Mouse (Mus musculus): ENCODE results near the gene Cbs.
"Not testable (repeated sequence)": the region's sequence is repeated elsewhere in the genome, so short reads cannot be mapped to it uniquely, and the experiment has no call there.

The Cbs gene

DNA sequence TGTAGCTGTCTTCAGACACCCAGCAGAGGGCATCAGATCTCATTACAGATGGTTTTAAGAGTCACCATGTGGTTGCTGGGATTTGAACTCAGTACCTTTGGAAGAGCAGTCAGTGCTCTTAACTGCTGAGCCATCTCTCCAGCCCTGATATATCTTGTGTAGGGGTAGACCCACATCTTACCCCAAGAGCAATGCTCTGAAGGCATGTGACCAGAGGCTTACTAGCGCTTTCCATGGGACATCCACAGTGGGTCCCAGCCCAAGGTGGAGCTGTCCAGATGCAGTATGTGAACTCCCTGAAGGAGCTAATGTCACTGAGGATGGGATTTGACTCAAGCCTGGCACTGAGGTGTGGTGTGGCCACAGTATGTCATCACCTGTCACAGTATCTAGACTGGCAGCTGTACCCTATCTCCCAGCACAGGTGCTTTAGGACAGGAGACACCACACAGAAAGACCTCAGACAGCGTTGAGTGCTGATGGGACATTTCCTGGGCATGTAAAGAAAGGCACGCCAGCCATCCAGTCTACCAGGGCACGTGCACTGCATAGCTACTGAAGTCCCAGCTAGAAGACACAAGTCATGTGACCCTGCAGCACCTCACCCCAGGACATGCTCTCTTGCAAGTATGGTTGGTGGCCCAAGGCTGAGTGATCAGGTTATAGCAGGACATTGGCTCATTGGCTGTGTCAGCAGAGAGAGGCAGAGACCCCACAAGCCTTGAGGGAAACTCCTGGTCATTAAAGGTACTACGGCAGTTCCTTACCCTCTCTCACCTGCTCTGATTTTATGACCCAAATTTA, 9.4 kb upstream of the Cbs start:
- DNase-seq (ENCODE audit: low spot score), result no peak

DNA sequence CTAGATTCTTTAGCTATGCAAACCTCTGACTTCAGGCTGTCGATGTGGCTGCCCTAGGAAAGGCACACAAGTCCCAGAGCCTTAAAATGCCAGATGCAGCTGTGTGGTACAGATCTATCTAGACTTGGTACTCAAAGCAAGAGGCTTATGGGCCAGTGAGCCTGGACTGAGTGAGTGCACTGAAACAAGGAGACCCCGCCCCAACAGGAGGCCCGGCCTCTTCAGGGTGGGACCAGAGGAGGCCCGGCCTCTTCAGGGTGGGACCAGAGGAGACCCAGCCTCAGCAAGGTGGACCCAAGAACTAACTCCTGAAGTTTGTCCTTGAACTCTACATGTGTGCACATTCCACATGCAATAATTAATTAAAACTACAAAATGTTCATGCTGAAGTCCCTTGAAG, 5.9 kb upstream of the Cbs start:
- no peak for DNase-seq (ENCODE audit: low spot score)

DNA sequence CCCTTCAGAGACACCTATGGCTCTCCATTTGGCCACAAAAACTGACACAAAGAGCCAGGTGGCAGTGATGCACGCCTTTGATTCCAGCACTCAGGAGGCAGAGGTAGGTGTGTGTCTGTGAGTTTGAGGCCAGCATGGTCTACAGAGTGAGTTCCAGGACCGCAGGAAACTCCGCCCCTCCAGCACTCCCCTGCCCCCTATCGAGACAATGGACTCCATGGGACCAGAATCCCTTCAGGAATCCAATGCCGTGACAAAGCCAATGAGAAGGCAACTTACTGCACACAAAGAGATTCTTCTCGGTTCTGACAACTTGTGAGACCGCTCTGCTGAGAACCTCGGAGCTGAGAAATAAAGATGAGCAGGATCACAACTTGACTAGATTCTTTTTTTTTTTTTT, 5.3 kb upstream of the Cbs start:
- no peak for DNase-seq (ENCODE audit: low spot score)

DNA sequence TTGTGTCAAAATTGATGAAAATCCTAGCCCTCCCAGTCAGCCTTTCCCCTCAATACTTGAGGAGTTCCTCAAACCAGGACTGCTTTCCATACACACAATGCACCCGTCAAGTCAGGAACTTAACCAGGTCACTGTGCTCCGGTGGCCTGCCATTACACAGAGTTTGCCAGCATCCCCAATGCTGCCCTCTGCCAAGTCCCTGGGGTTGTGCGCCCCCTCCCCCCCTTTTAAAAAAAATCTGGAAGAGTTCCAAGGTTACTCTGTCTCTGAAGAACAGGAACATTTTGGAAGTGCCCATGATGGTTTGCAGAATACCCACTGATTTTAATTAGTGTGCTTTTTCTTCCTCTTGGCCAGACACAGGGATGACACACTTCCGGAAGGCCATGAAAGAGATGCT, 2.6 kb upstream of the Cbs start:
- no peak for DNase-seq (ENCODE audit: low spot score)

DNA sequence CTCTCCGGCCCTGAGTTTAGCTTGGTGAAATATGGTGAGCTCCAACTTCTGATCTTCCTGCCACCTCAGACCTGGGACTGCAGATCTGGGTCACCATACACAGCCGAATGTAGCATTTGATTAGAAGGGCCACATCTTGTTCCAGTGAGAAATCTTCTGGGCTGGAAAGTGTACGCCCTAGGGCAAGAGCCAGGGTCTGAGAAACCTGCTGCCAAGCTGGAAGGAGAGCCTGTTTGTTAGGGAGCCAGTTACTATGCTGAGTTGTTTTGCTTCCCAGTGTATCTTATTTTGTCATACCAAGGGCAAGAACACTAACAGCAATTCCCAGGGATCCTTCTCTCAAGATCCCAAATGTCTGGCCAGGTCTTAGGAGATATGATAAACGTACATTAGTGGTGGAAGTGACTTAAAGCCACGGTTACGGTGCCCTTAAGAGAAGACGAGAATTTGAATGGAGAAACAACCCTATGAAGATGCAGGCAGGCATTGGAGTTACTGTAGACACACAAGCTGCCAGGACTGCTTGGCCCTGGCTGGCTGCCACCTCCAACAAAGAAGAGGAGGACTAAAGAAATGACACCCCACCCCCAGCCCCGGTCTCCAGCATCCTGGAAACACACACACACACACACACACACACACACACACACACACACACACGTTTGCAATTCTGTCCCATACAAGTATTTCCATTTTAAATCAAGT, 980 bp upstream of the Cbs start:
- no peak for DNase-seq (ENCODE audit: low spot score)

DNA sequence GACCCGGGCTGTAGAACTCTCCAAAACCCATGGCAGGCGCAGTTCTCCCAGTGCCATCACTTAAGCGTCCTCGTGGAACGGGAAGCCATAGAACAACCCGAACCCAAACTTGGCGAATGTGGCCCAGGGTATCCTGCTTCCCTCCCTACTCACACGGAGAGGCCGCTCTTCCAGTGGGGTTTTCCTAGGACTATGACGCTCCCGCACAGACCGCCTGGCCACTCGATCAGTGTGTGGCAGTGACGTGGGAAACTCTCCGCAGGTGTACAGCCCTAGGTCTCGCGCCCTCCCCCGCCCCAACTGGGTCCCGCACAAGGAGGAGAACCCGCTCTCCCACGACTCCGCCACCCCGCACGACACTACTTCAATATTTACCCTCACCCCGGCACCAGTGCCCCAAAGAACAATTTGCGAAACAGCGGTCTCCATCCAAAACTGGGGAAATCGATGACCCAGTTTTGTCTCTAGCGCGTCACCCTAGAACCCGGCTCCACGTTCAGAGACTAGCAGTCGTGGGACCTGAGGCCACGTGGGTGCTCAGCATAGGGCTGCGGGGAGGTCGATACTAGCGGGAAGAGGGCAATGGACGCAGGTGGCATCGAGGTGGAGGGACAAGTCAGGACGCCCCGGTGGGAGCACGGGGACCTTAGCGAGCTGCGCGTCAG, 629 bp downstream of the Cbs start:
- DNase-seq (ENCODE audit: low spot score), result no peak

DNA sequence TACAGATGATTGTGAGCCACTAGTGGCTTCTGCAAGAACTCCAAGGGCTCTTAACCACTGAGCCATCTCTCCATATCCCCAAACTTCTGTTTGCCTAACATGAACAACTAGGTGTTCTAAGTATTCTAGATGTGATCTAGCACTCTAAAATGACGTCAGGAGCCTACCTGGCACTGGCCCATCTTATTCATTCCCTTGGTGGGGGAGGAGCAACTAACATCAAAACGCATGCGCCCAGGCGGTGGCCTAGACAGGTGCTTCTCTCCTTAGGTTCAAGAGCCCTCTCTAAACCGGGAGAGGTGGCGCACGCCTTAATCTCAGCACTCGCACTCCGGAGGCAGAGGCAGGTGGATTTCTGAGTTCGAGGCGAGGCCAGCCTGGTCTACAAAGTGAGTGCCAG, 1.3 kb downstream of the Cbs start:
- no peak for DNase-seq (ENCODE audit: low spot score)

DNA sequence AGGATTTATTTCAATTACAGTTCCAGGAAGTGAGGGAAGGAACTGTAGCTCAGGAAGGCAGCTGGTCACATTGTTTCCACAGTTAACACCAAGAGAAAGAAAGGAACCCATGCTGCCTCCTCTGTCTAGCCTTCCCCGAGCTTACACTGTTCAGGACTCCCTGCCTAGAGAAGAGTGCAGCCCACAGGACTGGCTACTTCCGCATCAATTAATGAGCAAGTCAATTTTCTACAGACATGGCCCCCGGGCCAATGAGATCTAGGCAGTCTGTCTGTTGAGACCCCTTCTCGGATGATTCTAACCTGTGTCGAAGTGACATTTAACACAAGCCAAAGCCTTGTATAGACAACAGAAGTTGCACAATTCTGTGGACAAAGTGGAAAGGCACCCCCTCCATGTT, 2.1 kb downstream of the Cbs start:
- no peak for DNase-seq (ENCODE audit: low spot score)

DNA sequence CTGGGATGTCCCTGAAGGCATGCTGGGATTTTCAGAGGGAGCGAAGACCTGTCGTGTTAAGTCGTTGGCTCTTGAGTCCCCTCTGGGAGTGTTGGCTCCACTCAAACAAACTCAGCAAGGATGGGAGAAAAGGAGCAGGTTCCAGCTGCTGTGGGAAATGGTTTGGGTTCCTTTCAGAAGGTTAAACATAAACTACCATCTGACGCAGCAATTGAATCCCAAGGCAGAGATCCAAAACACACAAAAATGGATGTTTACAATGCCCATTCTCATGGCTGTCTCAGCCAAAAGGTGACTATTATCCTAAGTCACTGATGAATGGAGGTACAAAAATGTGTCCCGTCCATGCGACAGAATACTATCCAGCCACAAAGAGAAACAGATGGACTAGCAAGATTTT, 4.0 kb downstream of the Cbs start:
- no peak for DNase-seq (ENCODE audit: low spot score)

DNA sequence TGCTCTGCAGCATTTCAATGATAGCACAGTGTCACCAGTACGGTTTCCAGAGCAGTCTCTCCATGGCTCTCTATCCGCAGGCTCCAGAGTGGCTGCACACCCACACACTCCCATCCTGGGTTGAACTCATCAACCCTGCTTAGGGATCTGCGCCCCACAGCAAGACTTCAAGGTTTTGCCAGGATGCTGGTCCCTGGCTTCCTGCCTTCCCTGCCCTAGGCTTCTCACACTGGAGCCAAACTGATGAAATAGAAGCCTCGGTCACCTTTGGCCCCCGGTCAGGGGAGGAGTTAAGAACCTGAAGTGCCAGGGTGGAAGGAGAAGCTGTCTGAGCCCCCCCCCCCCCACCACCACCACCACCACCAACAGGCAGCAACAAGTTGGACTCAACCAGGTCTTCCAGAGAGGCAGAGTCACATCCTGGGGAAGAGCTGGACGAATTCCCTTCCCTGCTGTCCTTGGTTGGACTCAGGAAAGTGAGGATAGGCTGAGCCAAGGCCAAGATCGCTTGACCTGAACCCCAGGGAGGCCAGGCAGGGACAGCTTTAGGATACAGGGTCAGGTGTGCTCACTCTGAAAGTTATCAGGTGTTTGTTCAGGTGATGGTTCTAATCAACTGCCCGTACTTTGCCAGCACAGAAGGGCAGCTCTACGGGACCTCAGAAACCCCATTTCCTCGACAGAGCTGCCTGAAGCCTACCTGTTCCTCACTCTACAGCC, 5.8 kb downstream of the Cbs start:
- DNase-seq (ENCODE audit: low spot score), result no peak

DNA sequence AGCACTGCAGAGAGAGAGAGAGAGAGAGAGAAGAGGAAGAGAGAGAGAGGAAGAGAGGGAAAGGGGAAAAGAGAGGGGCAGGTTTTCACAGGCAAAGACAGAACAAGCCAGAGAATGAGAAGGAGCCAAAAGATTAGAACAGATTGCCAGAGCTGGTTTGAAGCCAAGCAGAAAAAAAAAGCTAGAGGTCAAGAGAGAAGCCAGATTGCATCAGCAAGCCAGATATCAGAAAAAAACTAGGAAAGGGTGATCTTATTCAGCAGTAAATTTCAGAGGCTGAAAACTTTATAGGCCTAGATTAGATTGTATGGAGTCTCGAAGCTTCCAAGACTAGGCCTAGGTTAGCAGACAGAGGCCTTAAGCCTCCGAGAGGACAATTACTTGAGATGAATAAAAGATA, 9.1 kb downstream of the Cbs start:
- DNase-seq (ENCODE audit: low spot score), result no peak

DNA sequence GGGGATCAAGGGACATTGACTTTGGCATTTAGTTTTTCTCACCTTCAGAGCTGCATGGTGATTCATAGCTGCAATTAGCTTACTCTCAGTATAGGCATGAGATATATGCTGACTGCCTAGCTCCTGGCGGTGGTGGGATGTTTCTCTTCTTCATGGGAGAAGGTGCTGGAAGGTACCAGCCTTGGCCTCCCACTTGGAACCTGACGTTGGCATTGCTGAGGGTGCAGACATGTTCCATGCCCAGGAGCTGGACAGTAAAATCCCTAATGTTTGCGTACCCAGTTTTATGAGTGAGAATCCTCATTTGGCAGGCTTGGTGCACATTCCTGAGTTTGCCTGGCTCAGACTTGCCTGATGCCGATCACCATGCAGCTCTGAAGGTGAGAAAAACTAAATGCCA, 13.9 kb downstream of the Cbs start:
- DNase-seq (ENCODE audit: low spot score), result no peak

DNA sequence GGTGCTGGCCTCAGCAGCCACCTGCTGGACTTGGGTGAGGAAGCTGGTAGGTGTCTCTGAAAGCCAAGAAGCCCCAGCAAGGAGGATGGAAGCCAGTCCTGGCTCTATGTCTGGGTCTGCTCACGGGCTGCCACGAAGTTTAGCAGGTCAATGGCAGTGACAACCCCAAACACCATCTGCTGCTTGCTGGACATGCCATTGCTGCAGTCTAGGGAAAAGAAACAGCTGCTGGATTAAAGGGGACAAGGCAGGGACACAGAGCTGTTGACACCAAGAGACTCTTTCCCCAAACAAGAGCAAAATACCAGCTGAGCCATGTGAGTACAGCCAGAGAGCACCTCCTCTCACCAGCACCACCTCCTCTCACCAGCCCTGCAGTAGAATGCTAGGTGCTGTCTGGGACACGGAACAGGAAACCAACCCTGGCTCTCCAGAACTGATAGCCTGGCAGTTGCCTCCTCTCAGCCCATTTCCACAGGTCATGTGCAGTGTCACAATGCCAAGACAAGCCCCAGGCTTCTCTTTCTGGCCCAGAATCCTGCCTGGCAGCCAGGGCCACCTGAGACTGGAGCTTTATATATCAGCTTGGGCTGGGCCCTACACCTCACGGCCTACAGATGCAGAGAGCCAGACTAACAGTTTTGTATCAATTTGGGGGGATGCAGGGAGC, 23.8 kb downstream of the Cbs start:
- DNase-seq (ENCODE audit: low spot score), result no peak

DNA sequence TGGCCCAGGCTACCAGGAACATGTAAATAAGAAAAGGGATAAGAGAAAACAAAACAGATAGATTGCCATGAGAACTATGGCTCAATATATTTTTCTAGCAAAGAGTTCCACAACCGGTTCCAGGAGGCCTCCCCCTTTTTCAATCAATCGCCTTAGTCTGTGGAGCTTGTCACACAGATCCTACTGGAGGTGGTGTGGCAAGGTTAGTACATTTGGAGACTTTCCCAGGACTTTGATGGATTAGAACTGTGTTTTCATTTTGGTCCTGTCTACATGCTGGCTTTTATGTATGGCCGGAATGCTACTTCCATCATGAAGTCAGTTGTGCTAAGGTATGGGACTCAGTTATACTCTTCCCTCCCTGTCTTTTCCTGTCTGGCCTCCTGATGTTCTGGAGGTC, 27.1 kb downstream of the Cbs start:
- no peak for DNase-seq (ENCODE audit: low spot score)

DNA sequence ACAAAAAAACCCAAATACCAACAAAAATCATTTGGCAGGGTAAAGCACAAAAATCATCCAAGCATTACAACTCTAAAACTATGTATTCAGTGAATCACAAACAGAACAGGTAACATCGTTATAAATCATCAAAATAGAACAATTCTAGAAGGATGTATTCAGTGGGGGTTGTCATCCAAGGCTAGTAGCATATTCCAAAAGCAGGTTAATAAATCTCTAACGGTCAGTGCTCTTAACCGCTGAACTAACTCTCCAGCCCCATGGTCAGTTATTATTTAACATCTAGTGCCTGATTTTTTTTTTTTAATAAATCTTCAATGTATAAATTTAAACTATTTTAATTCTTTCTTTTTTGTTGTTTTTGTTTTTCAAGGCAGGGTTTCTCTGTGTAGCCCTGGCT, 27.9 kb downstream of the Cbs start:
- DNase-seq (ENCODE audit: low spot score), result not testable (repeated sequence)

DNA sequence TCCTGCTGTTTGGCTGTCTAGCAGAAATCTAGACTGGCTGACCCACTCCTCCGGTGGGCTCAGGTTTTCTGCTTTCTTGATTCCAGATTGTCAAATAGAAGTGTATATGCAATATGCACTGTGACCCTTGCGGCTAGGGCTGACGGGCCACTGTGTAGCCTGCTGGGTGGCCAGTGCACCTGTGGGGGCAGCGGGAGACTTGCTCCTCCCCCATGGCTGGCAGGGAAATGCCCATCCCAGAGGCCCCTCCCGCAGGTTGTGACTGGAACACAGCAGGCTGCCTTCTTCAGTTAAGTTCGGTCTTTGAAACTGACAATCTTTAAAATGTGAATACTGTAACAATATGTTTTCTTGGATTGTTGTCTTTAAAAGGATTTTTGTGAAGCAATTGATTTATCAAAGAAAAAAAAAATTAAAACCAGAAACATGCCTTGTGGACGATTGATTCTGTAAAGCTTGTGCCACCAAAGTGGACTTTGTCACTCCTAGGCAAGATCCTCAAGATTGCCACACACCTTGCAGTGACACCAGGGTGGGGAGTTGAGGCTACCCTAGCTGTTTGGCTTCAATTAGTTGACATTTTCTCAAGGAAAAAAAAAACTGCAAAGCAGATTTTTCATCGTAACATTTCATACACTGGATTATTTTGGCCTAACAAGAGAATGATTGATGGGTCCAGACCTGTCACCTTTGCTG, 29.6 kb downstream of the Cbs start:
- no peak for DNase-seq (ENCODE audit: low spot score)

DNA sequence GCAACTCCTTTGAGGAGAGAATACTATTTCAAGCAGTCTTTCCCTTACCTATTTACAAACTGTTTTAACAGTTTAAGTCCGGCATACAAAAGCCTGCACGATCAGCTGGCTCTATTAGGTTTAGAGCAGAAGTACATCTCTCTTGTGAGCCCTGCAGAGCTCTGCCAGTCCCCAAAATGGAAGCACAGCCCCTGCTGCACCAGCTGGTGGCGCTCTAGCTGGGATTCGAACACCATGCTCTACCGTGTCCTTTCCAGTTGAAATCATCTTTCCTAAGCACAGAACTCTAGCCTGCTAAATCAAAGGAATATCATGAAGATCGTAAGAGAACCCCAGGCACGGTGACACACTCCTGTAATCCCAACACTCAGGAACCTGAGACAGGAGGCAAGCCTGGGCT, 30.6 kb downstream of the Cbs start:
- DNase-seq (ENCODE audit: low spot score), result no peak

DNA sequence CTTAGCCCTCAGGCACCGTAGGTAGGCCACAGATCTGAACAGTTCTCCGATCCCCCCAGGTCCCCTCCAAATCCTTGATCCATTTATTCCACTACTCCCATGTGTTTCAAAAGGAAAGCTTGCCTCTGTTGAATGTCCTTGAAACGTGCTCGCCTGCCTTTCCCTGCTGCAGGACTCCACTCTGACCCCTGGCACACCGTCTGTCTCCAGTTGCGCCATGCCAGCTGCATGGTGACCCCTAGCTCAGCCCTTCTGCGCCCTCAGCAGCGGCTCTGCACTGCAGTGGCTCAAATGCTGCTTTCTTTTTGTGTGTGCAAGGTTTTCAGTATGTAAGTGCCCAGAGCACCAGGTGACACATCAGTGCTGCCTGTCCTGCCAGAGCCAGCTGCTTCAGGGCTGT, 38.4 kb downstream of the Cbs start:
- no peak for DNase-seq (ENCODE audit: low spot score)

DNA sequence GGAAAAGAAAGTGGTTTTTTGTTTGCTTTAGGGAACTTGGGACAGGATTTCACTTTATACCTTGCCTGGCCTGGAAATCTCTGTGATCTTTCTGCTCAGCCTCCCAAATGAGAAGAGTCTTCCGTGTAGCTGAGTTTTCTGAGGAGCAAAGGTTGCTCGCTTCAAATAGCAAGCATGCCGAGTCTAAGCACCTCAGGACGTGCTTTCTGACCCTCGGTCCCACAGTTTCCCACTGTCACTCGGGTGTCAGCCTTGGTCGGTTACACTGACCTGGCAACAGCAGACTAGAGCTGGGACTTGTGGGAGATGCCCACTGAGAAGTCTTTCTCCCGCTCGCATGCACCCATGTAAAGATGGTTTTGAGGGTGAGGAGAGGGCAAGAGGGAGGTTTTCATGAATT, 39.1 kb downstream of the Cbs start:
- no peak for DNase-seq (ENCODE audit: low spot score)

DNA sequence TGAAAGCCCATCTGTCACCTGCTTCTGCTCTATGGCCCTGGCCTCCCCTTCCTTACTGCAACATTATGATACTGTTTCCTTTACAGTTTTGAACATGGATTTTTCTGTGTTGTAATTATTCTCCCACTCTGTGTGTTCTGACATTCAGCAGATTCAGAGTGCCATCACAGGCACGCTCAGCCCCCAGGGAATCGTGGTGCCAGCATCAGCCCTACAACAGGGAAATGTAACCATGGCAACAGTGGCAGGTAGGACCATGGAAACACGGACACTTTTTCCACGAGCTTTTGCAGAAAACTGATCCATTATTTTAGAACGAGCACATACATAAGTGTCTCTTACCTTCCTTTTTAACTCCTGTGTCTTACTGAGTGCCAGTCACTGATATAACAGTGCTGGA, 42.0 kb downstream of the Cbs start:
- no peak for DNase-seq (ENCODE audit: low spot score)

DNA sequence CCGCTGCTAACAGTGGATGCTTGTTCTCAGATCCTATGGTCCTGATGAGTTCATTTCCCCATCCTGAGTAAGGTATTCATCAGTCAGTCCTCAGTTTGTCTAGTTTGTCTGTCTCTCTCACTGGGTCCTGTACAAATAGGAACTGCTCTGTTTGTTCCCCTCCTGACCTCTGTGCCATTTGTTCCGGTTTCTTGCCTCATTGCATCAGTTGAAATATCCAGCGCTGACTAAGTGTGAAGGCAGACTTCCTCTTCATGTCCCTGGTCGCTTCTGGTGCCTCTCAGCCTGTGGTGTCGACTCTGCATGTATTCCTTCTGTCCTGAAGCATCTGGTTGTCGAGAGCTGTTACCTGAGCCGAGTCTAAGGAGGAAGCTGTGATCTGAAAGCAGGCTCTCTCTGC, 42.4 kb downstream of the Cbs start:
- DNase-seq (ENCODE audit: low spot score), result no peak

DNA sequence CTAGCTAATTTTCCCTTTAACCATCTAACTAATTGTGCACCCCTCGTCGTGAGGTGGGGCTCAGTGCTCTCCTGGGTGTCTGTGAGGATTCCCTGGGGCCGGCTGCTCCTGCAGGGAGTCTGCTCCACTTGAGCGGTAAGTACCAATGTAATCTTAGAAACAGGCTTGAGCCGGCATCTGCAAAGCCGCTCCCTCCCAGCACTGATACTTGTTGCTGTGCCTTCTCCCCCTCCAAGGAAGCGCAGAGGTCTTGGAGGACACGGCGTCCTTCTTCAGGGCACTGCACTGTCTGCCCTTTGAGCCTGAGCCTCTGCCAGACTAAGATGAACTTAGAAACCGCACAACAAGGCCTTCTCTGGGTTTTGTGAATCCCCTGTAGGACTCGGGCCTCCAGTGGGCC, 46.2 kb downstream of the Cbs start:
- DNase-seq (ENCODE audit: low spot score), result no peak

All from c-Kit-positive CD71-positive TER-119-positive erythroid progenitor cells, embryonic 14.5 days (primary cell).